Mouse (Mus musculus): Measurements from ENCODE around the gene Tecr. TPM values are rescaled to one million over a fixed set of nuclear protein-coding genes. Genes with fewer than 3 reads are reported as not detected.

The Tecr gene
- total RNA-seq, 2 experiments from 2014 or later, result 416 to 566 TPM

- Histone ChIP-seq H3K27ac (peak within 1 kb of the TSS; percentile 97), H3K4me3 (peak within 1 kb of the TSS; percentile 84)
- DNase-seq, result peak; percentile 97
- peak; percentile 99 for TF ChIP-seq CTCF (IDR thresholded peaks at IDR 0.05)
- intact Hi-C loops (cut with DNase I), result loop anchor here (5.0 kb wide), 1 partner anchor 41 kb away; the partner anchor contains the start of genes Dnajb1 and Tecr
These were observed 41.0 kb downstream of the Tecr start, which contains the start of gene Ndufb7 for GRCm38 (mm10) chr8:83566469-83567395. Gene Ndufb7 (plus strand): TSS chr8:83566671.

- intact Hi-C loops (cut with DNase I), result loop anchor here (5.0 kb wide), 1 partner anchor 41 kb away; the partner anchor contains the start of genes Dnajb1 and Tecr
- no peak overlapping the region for H3K4me3 ChIP-seq
- no peak overlapping the region for H3K27ac ChIP-seq
- TF ChIP-seq CTCF (IDR thresholded peaks at IDR 0.05), result peak; percentile 12; the same call in 1 of the 2 replicates
- peak; percentile 27 for DNase-seq
These were observed 41.9 kb downstream of the Tecr start for GRCm38 (mm10) chr8:83565731-83566375.

- Histone ChIP-seq H3K27ac (no peak overlapping the region), H3K4me3 (no peak overlapping the region)
- DNase-seq, result no peak
- intact Hi-C loops (cut with DNase I), result no loop called here
- no peak for TF ChIP-seq CTCF (IDR thresholded peaks at IDR 0.05)
These were observed 44.5 kb downstream of the Tecr start for GRCm38 (mm10) chr8:83563246-83563645.

GRCm38 (mm10) chr8:83562669-83563068 is 45.1 kb downstream of the Tecr start:
- H3K4me3 ChIP-seq, result no peak overlapping the region
- DNase-seq, result no peak
- H3K27ac ChIP-seq, result no peak overlapping the region
- no peak for TF ChIP-seq CTCF (IDR thresholded peaks at IDR 0.05)
- intact Hi-C loops (cut with DNase I), result no loop called here

- no peak for DNase-seq
- intact Hi-C loops (cut with DNase I), result no loop called here
- no peak for TF ChIP-seq CTCF (IDR thresholded peaks at IDR 0.05)
- Histone ChIP-seq H3K4me3 (no peak within 1 kb of the TSS), H3K27ac (no peak within 1 kb of the TSS)
These were observed 72.0 kb downstream of the Tecr start, which contains the start of gene Olfr370 for GRCm38 (mm10) chr8:83535736-83536135. Gene Olfr370 (plus strand): TSS chr8:83535780.

GRCm38 (mm10) chr8:83534802-83535201 is 73.0 kb downstream of the Tecr start:
- Histone ChIP-seq H3K4me3 (no peak overlapping the region), H3K27ac (no peak overlapping the region)
- DNase-seq, result no peak
- intact Hi-C loops (cut with DNase I), result no loop called here
- no peak for TF ChIP-seq CTCF (IDR thresholded peaks at IDR 0.05)

Other genes with a start within 250 kb of the Tecr start
- gene Clgn, start 218.1 kb downstream of the Tecr start, total RNA-seq (2021), result not detected
- gene Scoc, start 149.6 kb downstream of the Tecr start, total RNA-seq (2021), result 10 to 100 TPM; 48.8 to 58.5 TPM
- gene Olfr370, start 72.2 kb downstream of the Tecr start, total RNA-seq (2021), result not detected
- gene Ndufb7, start 41.3 kb downstream of the Tecr start, total RNA-seq (2021), result 100 to 1,000 TPM; 282 to 397 TPM
- 10 to 100 TPM in 1 of 2 experiments, 1 to 10 TPM in 1; 3.6 to 11.8 TPM for gene Dnajb1, start 222 bp upstream of the Tecr start, total RNA-seq (2021)
- 10 to 100 TPM; 17.8 to 20.3 TPM for gene Gipc1, start 44.7 kb upstream of the Tecr start, total RNA-seq (2021)
- gene Ptger1, start 58.7 kb upstream of the Tecr start, total RNA-seq (2021), result under 1 TPM; 0.08 to 0.39 TPM
- 10 to 100 TPM; 25.8 to 29.9 TPM for gene Pkn1, start 91.2 kb upstream of the Tecr start, total RNA-seq (2021)
- 10 to 100 TPM; 11.2 to 13.1 TPM for gene Ddx39, start 107.2 kb upstream of the Tecr start, total RNA-seq (2021)
- gene Adgre5, start 133.4 kb upstream of the Tecr start, total RNA-seq (2021), result 10 to 100 TPM; 16.3 to 27.7 TPM